Comparison of ENCODE assay signal across 10 mouse cellular contexts in the genomic region with DNA sequence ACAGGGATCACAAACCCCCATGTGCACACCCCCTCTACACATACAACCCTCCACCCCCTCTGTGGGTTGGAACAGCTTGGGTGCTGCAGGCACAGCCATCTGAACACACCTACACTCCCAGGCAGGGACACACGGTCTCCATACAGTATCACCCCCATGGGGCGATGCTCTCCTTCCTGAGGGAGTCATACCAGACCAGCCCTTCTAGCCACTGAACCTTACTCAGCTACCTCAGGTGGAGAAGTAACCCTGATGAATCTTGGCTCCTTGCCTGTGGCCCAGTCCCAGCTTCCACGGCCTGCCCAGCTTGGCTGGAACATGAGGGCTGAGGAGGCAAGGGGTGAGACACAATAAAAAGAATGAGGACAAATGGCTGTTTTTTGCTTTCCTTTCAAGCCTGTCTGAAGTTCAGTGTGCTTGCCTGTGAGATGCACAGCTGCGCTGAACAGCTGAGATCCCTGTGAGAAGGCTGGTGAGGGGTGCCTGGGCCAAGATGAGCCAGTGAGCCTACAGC. TPM values are rescaled to one million over a fixed set of nuclear protein-coding genes. Genes with fewer than 3 reads are reported as not detected.
DNase-seq lines count a peak whose midpoint lies in the region; TF ChIP-seq lines count a peak whose summit lies in the region.
"Had no signal": no experiment of that assay in that cellular context is flagged by ENCODE, and none has a peak within 500 bp of the region (broad histone marks: within the 10 kb centered on the region; RNA-seq: fewer than 3 reads in every experiment).

No protein-coding gene starts in this region.

- no peak overlapping the region for H3K4me3 ChIP-seq in heart, adult 2 months
- H3K4me3 ChIP-seq: forebrain, embryonic 12.5 days; neural tube, embryonic 12.5 days had no signal

- WGBS in heart, adult 2 months, result 70% methylated on average over 4 of the region's 4 CpGs

- TF ChIP-seq POLR2A in heart, adult 2 months (IDR thresholded peaks at IDR 0.05; ENCODE audit: insufficient read depth, low read depth, low read length), result no peak

- peaks cover 10% of the 10 kb centered on the region for H3K4me1 ChIP-seq in heart, adult 2 months (ENCODE audit: control insufficient read depth, insufficient read depth, low read length)

- peak; percentile 93 for DNase-seq in heart, adult 11 months
- DNase-seq in heart, postnatal 4 days, result no peak
- DNase-seq in right cerebral cortex, adult 2 months (ENCODE audit: low spot score in 2 of 2), result peak; percentile 63 to 64
- DNase-seq in right cerebral cortex, postnatal 14 days, result no peak
- peak; percentile 70 to 77 for DNase-seq in layer of hippocampus, postnatal 14 days (ENCODE audit: low spot score in 2 of 2)
- DNase-seq in thymus, postnatal 36 days, result peak; percentile 64 to 81
- DNase-seq in heart, adult 2 months, result no peak
- DNase-seq in embryo, embryonic 10.5 days (ENCODE audit: low spot score), result no peak

- no peaks in the 10 kb centered on the region for H3K36me3 ChIP-seq in heart, adult 2 months (ENCODE audit: control insufficient read depth, insufficient read depth, low read length)
- H3K36me3 ChIP-seq: forebrain, embryonic 12.5 days; neural tube, embryonic 12.5 days had no signal

- no peaks in the 10 kb centered on the region for H3K79me2 ChIP-seq in heart, adult 2 months (replicated peaks; ENCODE audit: control insufficient read depth, insufficient read depth, low read length)

- no peak for TF ChIP-seq CTCF in heart, adult 2 months (IDR thresholded peaks at IDR 0.05)

- no peaks in the 10 kb centered on the region for H3K27me3 ChIP-seq in heart, adult 2 months (ENCODE audit: control insufficient read depth, insufficient read depth, low read length)

- no peak overlapping the region for H3K9ac ChIP-seq in heart, adult 2 months (ENCODE audit: low read depth, low read length)
- H3K9ac ChIP-seq: forebrain, embryonic 12.5 days; neural tube, embryonic 12.5 days had no signal

- H3K27ac ChIP-seq in heart, adult 2 months, result no peak overlapping the region
- H3K27ac ChIP-seq: forebrain, embryonic 12.5 days; neural tube, embryonic 12.5 days had no signal

- TF ChIP-seq EP300 in heart, adult 2 months (IDR thresholded peaks at IDR 0.05; ENCODE audit: insufficient read depth, low read depth, low read length), result no peak

- intact Hi-C loops in heart, adult 2 months (cut with DNase I), result no loop called here

RNA-seq across cellular contexts. Expression of a gene that starts 3.9 kb away (rescaled TPM):
- under 1 TPM; 0.81 to 0.97 TPM for total RNA-seq in heart, postnatal 4 days (2021)
- total RNA-seq in layer of hippocampus, postnatal 14 days (2021), result 10 to 100 TPM; 80.5 to 82.7 TPM
- 1 to 10 TPM in 1 of 2 experiments, under 1 TPM in 1; 0.63 to 1.2 TPM for total RNA-seq in heart, adult 2 months (2021)
- 1.7 and 1.8 TPM in 2 replicates for polyA plus RNA-seq in heart, adult 2 months (2012; rRNA removed)

RNA-seq across cellular contexts. Expression of a gene that starts 16.0 kb away (rescaled TPM):
- under 1 TPM; 0.71 to 0.77 TPM for total RNA-seq in heart, postnatal 4 days (2021)
- total RNA-seq in layer of hippocampus, postnatal 14 days (2021), result under 1 TPM; 0.65 to 0.83 TPM
- total RNA-seq in heart, adult 2 months (2021), result under 1 TPM; 0.21 to 0.86 TPM
- 0.76 and 0.91 TPM in 2 replicates for polyA plus RNA-seq in heart, adult 2 months (2012; rRNA removed)

RNA-seq across cellular contexts. Expression of a gene that starts 32.7 kb away (rescaled TPM):
- 10 to 100 TPM; 12.0 to 12.2 TPM for total RNA-seq in heart, postnatal 4 days (2021)
- 1 to 10 TPM; 9.4 to 9.7 TPM for total RNA-seq in layer of hippocampus, postnatal 14 days (2021)
- total RNA-seq in heart, adult 2 months (2021), result 1 to 10 TPM; 5.6 to 5.7 TPM
- polyA plus RNA-seq in heart, adult 2 months (2012; rRNA removed), result 2.0 and 4.2 TPM in 2 replicates

RNA-seq across cellular contexts. Expression of a gene that starts 53.9 kb away (rescaled TPM):
- total RNA-seq in heart, postnatal 4 days (2021), result 10 to 100 TPM in 1 of 2 experiments, 1 to 10 TPM in 1; 8.3 to 12.0 TPM
- total RNA-seq in layer of hippocampus, postnatal 14 days (2021), result 1 to 10 TPM; 7.9 to 8.1 TPM
- total RNA-seq in heart, adult 2 months (2021), result 10 to 100 TPM; 10.9 to 14.5 TPM
- polyA plus RNA-seq in heart, adult 2 months (2012; rRNA removed), result 15.9 and 17.3 TPM in 2 replicates

Comparison
In these comparisons a context has a peak if more than half of its experiments do, and no peak if none do; other contexts are left out.
1. DNase-seq: peak in heart, adult 11 months (single experiment), right cerebral cortex, adult 2 months (2 of 2), layer of hippocampus, postnatal 14 days (2 of 2) and thymus, postnatal 36 days (2 of 2); none in heart, postnatal 4 days (single experiment), right cerebral cortex, postnatal 14 days (single experiment), heart, adult 2 months (0 of 2) and embryo, embryonic 10.5 days (single experiment).
2. RNA of a gene that starts 3.9 kb away (total RNA-seq): 80.5 to 82.7 TPM in layer of hippocampus, postnatal 14 days; 0.63 to 1.2 TPM in heart, adult 2 months and 0.81 to 0.97 TPM in heart, postnatal 4 days; every median in the first group is over 10 times any median in the second.